Mouse (Mus musculus) G1E (cell line): Measurements from ENCODE around the gene Aktip.

Source experiments
- CTCF ChIP-seq: IDR thresholded peaks from 2 replicates; pipeline ENCODE4 v1.5.1; 2012; ENCODE audit warnings: low read depth, low read length, inconsistent platforms, mixed read lengths
- GATA1 ChIP-seq: IDR thresholded peaks from 2 replicates; pipeline ENCODE4 v1.6.1; 2012; ENCODE audit warnings: borderline replicate concordance, low read length, inconsistent platforms, mixed read lengths
- POLR2AphosphoS5 ChIP-seq: IDR thresholded peaks from 2 replicates; pipeline ENCODE4 v1.6.1; 2012; ENCODE audit warnings: low read depth, low read length, inconsistent platforms; ENCODE audit not compliant: insufficient replicate concordance
- TAL1 ChIP-seq: conservative IDR thresholded peaks from 2 replicates; pipeline ENCODE4 v1.6.1; 2012; ENCODE audit warnings: low read depth, low read length, inconsistent platforms, mixed read lengths

- TF ChIP-seq CTCF (no peak), TAL1 (no peak), GATA1 (no peak), POLR2AphosphoS5 (no peak)
Observed at GRCm38 (mm10) chr8:91242721-91243120, 42.9 kb upstream of the Aktip start.
